Mouse (Mus musculus) E14TG2a.4 (cell line): ENCODE measurements around the gene Cfb.

ENCODE experiments used
- CTCF ChIP-seq: conservative IDR thresholded peaks from 2 replicates; pipeline ENCODE4 v1.5.1; 2014; ENCODE audit warnings: low read length
- NANOG ChIP-seq: IDR thresholded peaks from 2 replicates; pipeline ENCODE4 v1.6.1; 2014; ENCODE audit warnings: borderline replicate concordance, low read length, mixed read lengths
- POU5F1 ChIP-seq: IDR thresholded peaks from 2 replicates; pipeline ENCODE4 v1.6.1; 2014; ENCODE audit warnings: low read length, borderline replicate concordance

DNA sequence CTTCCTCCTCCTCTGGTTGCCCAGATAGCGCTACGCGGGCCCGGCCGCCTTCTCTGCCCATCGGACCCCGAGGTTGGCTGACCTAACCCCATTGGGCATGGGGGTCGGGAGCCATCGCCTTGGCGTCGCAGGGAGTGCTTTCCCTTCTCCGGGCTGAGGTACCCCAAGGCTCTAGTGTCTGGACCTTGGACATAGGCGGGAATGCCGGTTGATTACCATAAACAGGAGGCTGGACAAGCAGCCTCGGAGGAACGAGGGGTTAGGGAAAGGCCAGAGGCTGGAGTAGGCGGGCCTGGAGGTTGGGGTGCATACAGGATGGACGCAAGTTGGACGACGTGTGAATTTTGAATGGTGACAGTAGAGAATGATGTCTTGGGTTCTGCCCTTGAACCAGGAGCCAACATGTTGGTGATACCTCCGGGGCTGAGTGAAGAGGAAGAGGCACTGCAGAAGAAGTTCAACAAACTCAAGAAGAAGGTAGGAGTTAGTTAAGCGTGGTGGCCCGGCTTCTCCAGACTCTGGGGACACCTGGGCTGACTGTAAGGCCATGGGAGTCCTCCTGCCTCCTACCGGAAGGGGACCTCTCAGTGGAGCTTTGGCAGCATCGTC is 11.7 kb downstream of the Cfb start:
- TF ChIP-seq CTCF (no peak), POU5F1 (no peak), NANOG (no peak)
